Mouse (Mus musculus): ENCODE data around the gene Adgb. TPM values are rescaled to one million over a fixed set of nuclear protein-coding genes. Genes with fewer than 3 reads are reported as not detected.
"Not testable (repeated sequence)": the region's sequence is repeated elsewhere in the genome, so short reads cannot be mapped to it uniquely, and the experiment has no call there.

Gene Adgb
- polyA plus RNA-seq (2021): not detected

- ATAC-seq: no peak
- POLR2A ChIA-PET: no interaction called here
- in situ Hi-C loops (cut with MboI; ENCODE audit: low pct_unique_long_range_greater_than_20kb): no loop called here
- TF ChIP-seq CTCF (IDR thresholded peaks at IDR 0.05): no peak
- CTCF ChIA-PET: no interaction called here
- no peaks in the 10 kb centered on the region for H3K27me3 ChIP-seq
- DNase-seq (ENCODE audit: low read depth, low spot score): no peak
These were observed at the start of gene Adgb for GRCm38 (mm10) chr10:10471961-10472610. Gene Adgb, minus strand, starts transcription at chr10:10472326.

GRCm38 (mm10) chr10:10480139-10480538, 8.0 kb upstream of the Adgb start:
- in situ Hi-C loops (cut with MboI; ENCODE audit: low pct_unique_long_range_greater_than_20kb): no loop called here
- DNase-seq (ENCODE audit: low read depth, low spot score) (no peak), ATAC-seq (no peak)
- ChIA-PET POLR2A (no interaction called here), CTCF (no interaction called here)
- no peaks in the 10 kb centered on the region for H3K27me3 ChIP-seq
- no peak for TF ChIP-seq CTCF (IDR thresholded peaks at IDR 0.05)

- POLR2A ChIA-PET; H3K27me3 ChIP-seq; ATAC-seq; CTCF ChIA-PET; in situ Hi-C loops (cut with MboI; ENCODE audit: low pct_unique_long_range_greater_than_20kb); DNase-seq (ENCODE audit: low read depth, low spot score): not testable (repeated sequence)
These were observed 5.3 kb upstream of the Adgb start for GRCm38 (mm10) chr10:10477429-10477828.

- no peak for ATAC-seq
- POLR2A ChIA-PET: no interaction called here
- DNase-seq (ENCODE audit: low read depth, low spot score): no peak
- in situ Hi-C loops (cut with MboI; ENCODE audit: low pct_unique_long_range_greater_than_20kb): no loop called here
- no peak for TF ChIP-seq CTCF (IDR thresholded peaks at IDR 0.05)
- no peaks in the 10 kb centered on the region for H3K27me3 ChIP-seq
- CTCF ChIA-PET: no interaction called here
These were observed 4.8 kb upstream of the Adgb start for GRCm38 (mm10) chr10:10476956-10477355.

- no peak for TF ChIP-seq CTCF (IDR thresholded peaks at IDR 0.05)
- POLR2A ChIA-PET: no interaction called here
- no peak for ATAC-seq
These were observed 4.4 kb upstream of the Adgb start for GRCm38 (mm10) chr10:10476549-10476948.

GRCm38 (mm10) chr10:10468699-10469547, 3.2 kb downstream of the Adgb start:
- POLR2A ChIA-PET: no interaction called here
- CTCF ChIA-PET: no interaction called here
- in situ Hi-C loops (cut with MboI; ENCODE audit: low pct_unique_long_range_greater_than_20kb): no loop called here
- no peaks in the 10 kb centered on the region for H3K27me3 ChIP-seq
- TF ChIP-seq CTCF (IDR thresholded peaks at IDR 0.05): no peak
- ATAC-seq (no peak), DNase-seq (ENCODE audit: low read depth, low spot score) (no peak)

More at GRCm38 (mm10) chr10:10476549-10476948, 4.4 kb upstream of the Adgb start:
- in situ Hi-C loops (cut with MboI; ENCODE audit: low pct_unique_long_range_greater_than_20kb): no loop called here
- H3K27me3 ChIP-seq: no peaks in the 10 kb centered on the region
- CTCF ChIA-PET: no interaction called here
- no peak for DNase-seq (ENCODE audit: low read depth, low spot score)

- in situ Hi-C loops (cut with MboI; ENCODE audit: low pct_unique_long_range_greater_than_20kb): no loop called here
- H3K27me3 ChIP-seq: no peaks in the 10 kb centered on the region
- CTCF ChIA-PET: interaction anchor here (0.6 kb wide), 1 partner anchor 32 kb away, joined by 3 read pairs; no protein-coding TSS in a partner anchor
- DNase-seq (ENCODE audit: low read depth, low spot score) (no peak), ATAC-seq (no peak)
- no peak for TF ChIP-seq CTCF (IDR thresholded peaks at IDR 0.05)
- POLR2A ChIA-PET: no interaction called here
These were observed 12.0 kb downstream of the Adgb start for GRCm38 (mm10) chr10:10460113-10460512.

- ChIA-PET POLR2A (no interaction called here), CTCF (no interaction called here)
- no peaks in the 10 kb centered on the region for H3K27me3 ChIP-seq
- ATAC-seq: no peak
- DNase-seq (ENCODE audit: low read depth, low spot score): no peak
- TF ChIP-seq CTCF (IDR thresholded peaks at IDR 0.05): no peak
- in situ Hi-C loops (cut with MboI; ENCODE audit: low pct_unique_long_range_greater_than_20kb): no loop called here
These were observed 15.1 kb downstream of the Adgb start for GRCm38 (mm10) chr10:10456991-10457390.

GRCm38 (mm10) chr10:10449067-10449466, 23.1 kb downstream of the Adgb start:
- in situ Hi-C loops (cut with MboI; ENCODE audit: low pct_unique_long_range_greater_than_20kb): no loop called here
- TF ChIP-seq CTCF (IDR thresholded peaks at IDR 0.05): no peak
- no peak for DNase-seq (ENCODE audit: low read depth, low spot score)
- ChIA-PET CTCF (no interaction called here), POLR2A (no interaction called here)
- H3K27me3 ChIP-seq: no peaks in the 10 kb centered on the region
- peak; percentile 85 for ATAC-seq

- in situ Hi-C loops (cut with MboI; ENCODE audit: low pct_unique_long_range_greater_than_20kb): no loop called here
- ChIA-PET POLR2A (no interaction called here), CTCF (no interaction called here)
- ATAC-seq (no peak), DNase-seq (ENCODE audit: low read depth, low spot score) (no peak)
- no peak for TF ChIP-seq CTCF (IDR thresholded peaks at IDR 0.05)
- H3K27me3 ChIP-seq: no peaks in the 10 kb centered on the region
These were observed 27.2 kb downstream of the Adgb start for GRCm38 (mm10) chr10:10444841-10445466.

GRCm38 (mm10) chr10:10443558-10443957, 28.6 kb downstream of the Adgb start:
- H3K27me3 ChIP-seq: no peaks in the 10 kb centered on the region
- TF ChIP-seq CTCF (IDR thresholded peaks at IDR 0.05): no peak
- POLR2A ChIA-PET: no interaction called here
- CTCF ChIA-PET: interaction anchor here (0.8 kb wide), 1 partner anchor 30 kb away, joined by 3 read pairs; no protein-coding TSS in a partner anchor
- ATAC-seq (no peak), DNase-seq (ENCODE audit: low read depth, low spot score) (no peak)
- in situ Hi-C loops (cut with MboI; ENCODE audit: low pct_unique_long_range_greater_than_20kb): no loop called here

Data from Patski (cell line).